ENCODE assay signal across 13 mouse cellular contexts in the genomic region with DNA sequence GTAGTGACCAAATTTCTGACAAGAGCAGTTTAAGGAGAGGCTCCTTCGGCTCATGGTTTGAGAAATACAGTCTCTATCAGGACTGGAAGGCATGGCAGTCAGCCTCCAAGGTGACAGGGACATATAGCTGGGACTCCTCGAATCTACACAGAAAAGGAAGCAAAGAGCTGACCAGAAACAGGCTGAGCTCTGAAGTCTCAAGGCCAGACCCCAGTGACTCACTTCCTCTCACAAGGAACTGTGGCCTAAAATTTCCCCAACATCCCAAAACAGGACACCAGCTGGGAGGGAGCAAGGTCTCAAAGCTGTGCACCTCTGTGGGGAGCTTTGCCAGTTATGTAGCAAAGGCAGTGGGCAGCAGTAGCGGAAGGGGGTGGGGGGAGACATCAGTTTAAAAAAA.
DNase-seq lines count a peak whose midpoint lies in the region; ATAC-seq and TF ChIP-seq lines count a peak whose summit lies in the region.
"Had no signal": no experiment of that assay in that cellular context is flagged by ENCODE, and none has a peak within 500 bp of the region (broad histone marks: within the 10 kb centered on the region; RNA-seq: fewer than 3 reads in every experiment).

No protein-coding gene starts in this region.

- intact Hi-C loops in heart, postnatal 25 days (cut with DNase I), result no loop called here

- H3K9me3 ChIP-seq in lung, embryonic 15.5 days, result no peaks in the 10 kb centered on the region
- no peaks in the 10 kb centered on the region for H3K9me3 ChIP-seq in forebrain, embryonic 11.5 days (ENCODE audit: control insufficient read depth, low read length)
- H3K9me3 ChIP-seq: embryonic facial prominence, embryonic 15.5 days; midbrain, embryonic 13.5 days had no signal

- no peak for TF ChIP-seq CTCF in bone marrow macrophage, adult 2 months (IDR thresholded peaks at IDR 0.05; ENCODE audit: low read depth, low read length)

- no peaks in the 10 kb centered on the region for H3K36me3 ChIP-seq in lung, embryonic 15.5 days
- H3K36me3 ChIP-seq in macrophage (ENCODE audit: inconsistent target), result no peaks in the 10 kb centered on the region
- no peaks in the 10 kb centered on the region for H3K36me3 ChIP-seq in forebrain, embryonic 11.5 days (ENCODE audit: control insufficient read depth, insufficient read depth, low read length)
- H3K36me3 ChIP-seq: embryonic facial prominence, embryonic 15.5 days; midbrain, embryonic 13.5 days had no signal

- no peak overlapping the region for H3K9ac ChIP-seq in lung, embryonic 15.5 days
- H3K9ac ChIP-seq in forebrain, embryonic 11.5 days (ENCODE audit: low read length), result no peak overlapping the region
- H3K9ac ChIP-seq: embryonic facial prominence, embryonic 15.5 days; hindbrain, embryonic 14.5 days; liver, embryonic 14.5 days; midbrain, embryonic 13.5 days had no signal

- no peaks in the 10 kb centered on the region for H3K27me3 ChIP-seq in lung, embryonic 15.5 days
- no peaks in the 10 kb centered on the region for H3K27me3 ChIP-seq in forebrain, embryonic 11.5 days (ENCODE audit: control insufficient read depth, insufficient read depth, low read length)
- H3K27me3 ChIP-seq: embryonic facial prominence, embryonic 15.5 days; midbrain, embryonic 13.5 days had no signal

- peak overlapping the region; percentile 43; the same call in 1 of the 2 replicates for H3K27ac ChIP-seq in lung, embryonic 15.5 days
- H3K27ac ChIP-seq in bone marrow macrophage, adult 2 months (ENCODE audit: insufficient read depth, low read depth, low read length), result peak overlapping the region; percentile 52
- H3K27ac ChIP-seq in macrophage, result peak overlapping the region; percentile 40
- no peak overlapping the region for H3K27ac ChIP-seq in forebrain, embryonic 11.5 days (ENCODE audit: low read depth, low read length)
- H3K27ac ChIP-seq: embryonic facial prominence, embryonic 15.5 days; hindbrain, embryonic 14.5 days; liver, embryonic 14.5 days; midbrain, embryonic 13.5 days had no signal

- no peaks in the 10 kb centered on the region for H3K79me2 ChIP-seq in macrophage (ENCODE audit: inconsistent target)

- DNase-seq in heart, adult 11 months, result peak; percentile 91
- no peak for DNase-seq in heart, postnatal 25 days (ENCODE audit: low spot score)
- DNase-seq in lung, postnatal 36 days, result no peak
- DNase-seq in forebrain, embryonic 11.5 days (ENCODE audit: low spot score), result no peak
- DNase-seq: cerebellum, postnatal 14 days had no signal

- no peak overlapping the region for H3K4me3 ChIP-seq in lung, embryonic 15.5 days
- H3K4me3 ChIP-seq in bone marrow macrophage, adult 2 months (ENCODE audit: insufficient read depth, low read length), result no peak overlapping the region
- H3K4me3 ChIP-seq in macrophage (ENCODE audit: inconsistent target), result no peak overlapping the region
- no peak overlapping the region for H3K4me3 ChIP-seq in forebrain, embryonic 11.5 days (ENCODE audit: low read depth, low read length)
- H3K4me3 ChIP-seq: embryonic facial prominence, embryonic 15.5 days; midbrain, embryonic 13.5 days had no signal

- no peak for ATAC-seq in lung, embryonic 15.5 days (ENCODE audit: borderline replicate concordance, extremely low read depth, low FRiP score, low TSS enrichment)
- ATAC-seq in activated CD4-positive, CD25-positive, alpha-beta regulatory T cell, adult 4 months, result no peak
- no peak for ATAC-seq in forebrain, embryonic 11.5 days (replicated peaks; ENCODE audit: low FRiP score)
- ATAC-seq: midbrain, embryonic 13.5 days had no signal

- no peak overlapping the region for H3K4me2 ChIP-seq in lung, embryonic 15.5 days
- H3K4me2 ChIP-seq in forebrain, embryonic 11.5 days (ENCODE audit: low read depth, low read length, severe bottlenecking), result no peak overlapping the region
- H3K4me2 ChIP-seq: embryonic facial prominence, embryonic 15.5 days; hindbrain, embryonic 14.5 days; midbrain, embryonic 13.5 days had no signal

- WGBS in lung, embryonic 15.5 days, result 52% methylated on average over 3 of the region's 3 CpGs
- WGBS in macrophage (ENCODE audit: missing documents), result 6% methylated on average over 3 of the region's 3 CpGs
- whole genome bisulfite sequencing in forebrain, embryonic 11.5 days, result 83% methylated on average over 3 of the region's 3 CpGs

- H3K4me1 ChIP-seq in lung, embryonic 15.5 days, result peaks cover 31% of the 10 kb centered on the region
- peaks cover 21% of the 10 kb centered on the region for H3K4me1 ChIP-seq in bone marrow macrophage, adult 2 months (ENCODE audit: control insufficient read depth, insufficient read depth, low read length)
- peaks cover 13% of the 10 kb centered on the region for H3K4me1 ChIP-seq in forebrain, embryonic 11.5 days (replicated peaks; ENCODE audit: control insufficient read depth, insufficient read depth, low read length)

- no peak for TF ChIP-seq POLR2A in bone marrow macrophage, adult 2 months (IDR thresholded peaks at IDR 0.05; ENCODE audit: borderline replicate concordance, low read depth, low read length)
